Mouse (Mus musculus) megakaryocyte, embryonic 14.5 days (primary cell): ENCODE data around the gene Rmnd1.

Source experiments
- FLI1 ChIP-seq: IDR thresholded peaks from 2 replicates; pipeline ENCODE4 v1.6.1; 2012; ENCODE audit warnings: low read length, inconsistent platforms, mixed read lengths
- GATA1 ChIP-seq: IDR thresholded peaks from 3 replicates; pipeline ENCODE4 v1.6.1; 2012; ENCODE audit warnings: mixed read lengths, low read length, inconsistent platforms, borderline replicate concordance

GRCm38 (mm10) chr10:4373558-4373957, 58.6 kb downstream of the Rmnd1 start:
- TF ChIP-seq GATA1 (no peak), FLI1 (no peak)
